Mouse (Mus musculus): ENCODE measurements at regions not wholly inside any gene's neighbourhood (a gene's known extent, or its start where the extent isn't known, plus 50 kb on each side); places are given as distances from the start of the nearest gene placed in this dataset.
A peak's percentile ranks its signal among the peaks of the same experiment; 100 is the strongest.

DNA sequence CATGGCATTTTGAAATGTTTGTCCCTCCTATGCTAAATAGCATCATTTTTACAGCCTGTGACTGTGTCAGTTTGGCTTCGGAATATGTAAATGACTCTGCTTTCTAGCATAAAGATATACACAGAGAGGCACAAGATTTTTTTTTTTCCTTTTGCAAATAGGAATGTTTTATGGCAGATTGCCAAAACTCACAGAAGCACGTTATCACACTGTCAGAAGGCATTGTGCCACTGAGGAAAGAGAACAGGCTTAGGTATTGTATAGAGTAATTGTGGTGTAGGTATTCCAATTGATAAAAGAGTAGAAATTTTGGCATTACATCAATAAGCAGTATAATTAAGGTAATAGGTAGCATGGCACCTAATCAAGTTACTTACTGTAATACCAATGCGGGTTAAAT, 988.5 kb upstream of the Tenm2 start:
- Histone ChIP-seq H3K4me1 (no peaks in the 10 kb centered on the region), H3K4me3 (replicated peaks) (no peak overlapping the region), H3K36me3 (no peaks in the 10 kb centered on the region), H3K27ac (no peak overlapping the region), H3K4me2 (no peak overlapping the region), H3K9me3 (replicated peaks) (no peaks in the 10 kb centered on the region), H3K9ac (no peak overlapping the region), H3K27me3 (no peaks in the 10 kb centered on the region)
- no peak for ATAC-seq (replicated peaks; ENCODE audit: low FRiP score)
- 64% methylated on average over 3 of the region's 3 CpGs for WGBS

GRCm38 (mm10) chr11:38203347-38203746, 967.6 kb upstream of the Tenm2 start:
- Histone ChIP-seq H3K36me3 (no peaks in the 10 kb centered on the region), H3K4me1 (no peaks in the 10 kb centered on the region), H3K4me2 (no peak overlapping the region), H3K9me3 (replicated peaks) (no peaks in the 10 kb centered on the region), H3K4me3 (replicated peaks) (no peak overlapping the region), H3K9ac (no peak overlapping the region), H3K27me3 (no peaks in the 10 kb centered on the region), H3K27ac (no peak overlapping the region)
- WGBS: 23% methylated on average over 2 of the region's 2 CpGs
- ATAC-seq (replicated peaks; ENCODE audit: low FRiP score): peak; percentile 29; the same call in 1 of the 2 replicates

DNA sequence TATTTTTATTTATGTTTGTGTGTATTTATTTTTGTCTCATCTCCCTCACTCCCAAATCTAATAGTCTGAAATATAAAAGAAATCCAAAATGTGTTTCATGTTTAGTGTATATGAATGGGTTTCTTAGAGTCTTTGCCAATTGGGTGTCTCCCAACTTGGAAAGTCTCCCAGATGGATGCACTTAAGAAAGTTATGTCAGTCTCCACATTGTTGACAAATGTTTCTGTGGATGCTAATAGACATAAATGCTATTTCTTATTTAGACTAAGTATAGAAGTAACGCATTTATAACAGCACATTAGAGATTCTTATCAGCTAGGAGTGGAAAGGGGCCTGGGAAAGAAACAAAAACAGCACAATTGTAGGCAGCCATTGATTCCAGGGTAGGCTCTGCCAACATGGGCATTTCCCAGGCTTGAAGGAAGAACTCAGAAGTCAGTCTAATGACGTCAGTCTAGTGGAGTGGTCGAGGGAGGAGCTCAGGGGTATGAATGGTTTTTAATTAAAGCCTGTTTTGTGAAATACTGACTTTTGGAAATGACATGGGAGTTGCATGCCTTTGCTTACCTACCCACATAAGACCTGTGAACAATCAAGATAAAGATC, 965.5 kb upstream of the Tenm2 start:
- Histone ChIP-seq H3K9me3 (replicated peaks) (no peaks in the 10 kb centered on the region), H3K27ac (no peak overlapping the region), H3K4me2 (no peak overlapping the region), H3K9ac (no peak overlapping the region), H3K27me3 (no peaks in the 10 kb centered on the region), H3K4me1 (no peaks in the 10 kb centered on the region), H3K36me3 (no peaks in the 10 kb centered on the region), H3K4me3 (replicated peaks) (no peak overlapping the region)
- ATAC-seq (replicated peaks; ENCODE audit: low FRiP score): no peak
- 66% methylated on average over 3 of the region's 3 CpGs for WGBS

GRCm38 (mm10) chr11:38193719-38194118, 958.0 kb upstream of the Tenm2 start:
- ATAC-seq (replicated peaks; ENCODE audit: low FRiP score): no peak
- H3K36me3 ChIP-seq: no peaks in the 10 kb centered on the region
- 69% methylated on average over 5 of the region's 5 CpGs for WGBS
- H3K4me2 ChIP-seq: no peak overlapping the region
- no peaks in the 10 kb centered on the region for H3K4me1 ChIP-seq
- no peak overlapping the region for H3K27ac ChIP-seq
- H3K9me3 ChIP-seq (replicated peaks): no peaks in the 10 kb centered on the region
- H3K27me3 ChIP-seq: no peaks in the 10 kb centered on the region
- H3K9ac ChIP-seq: no peak overlapping the region
- H3K4me3 ChIP-seq (replicated peaks): no peak overlapping the region

DNA sequence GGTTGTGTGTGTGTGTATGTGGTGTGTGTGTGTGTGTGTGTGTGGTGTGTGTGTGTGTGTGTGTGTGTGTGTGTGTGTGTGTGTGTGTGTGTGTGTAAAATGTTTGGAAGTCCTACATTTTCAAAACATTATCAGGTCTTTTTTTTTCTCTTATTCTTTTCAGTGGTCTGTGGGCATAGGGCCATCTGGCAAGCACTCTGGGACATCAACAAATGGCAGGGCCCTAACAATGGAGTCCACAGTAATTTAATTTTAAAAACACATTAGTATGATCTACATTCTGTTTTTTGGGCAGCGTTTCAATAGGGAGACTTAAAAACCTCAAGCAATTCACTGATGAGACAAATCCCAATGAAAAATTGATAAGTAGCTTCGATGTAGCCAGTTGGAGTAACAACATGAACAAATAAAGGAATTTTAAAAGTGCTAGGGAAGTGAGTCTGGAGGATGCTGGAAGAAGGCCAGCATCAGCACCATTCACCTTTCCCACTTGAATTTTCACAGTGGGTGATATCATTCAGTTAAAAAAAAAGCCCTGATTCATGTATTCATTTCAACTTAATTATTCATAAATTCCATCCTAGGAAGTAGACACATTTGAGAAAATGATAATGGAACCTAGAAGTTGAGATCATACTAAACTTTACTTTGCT, 956.3 kb upstream of the Tenm2 start:
- 79% methylated on average over 2 of the region's 2 CpGs for WGBS
- ATAC-seq (replicated peaks; ENCODE audit: low FRiP score): no peak
- no peaks in the 10 kb centered on the region for H3K4me1 ChIP-seq
- no peaks in the 10 kb centered on the region for H3K36me3 ChIP-seq
- no peak overlapping the region for H3K9ac ChIP-seq
- no peak overlapping the region for H3K4me3 ChIP-seq (replicated peaks)
- H3K27me3 ChIP-seq: no peaks in the 10 kb centered on the region
- no peaks in the 10 kb centered on the region for H3K9me3 ChIP-seq (replicated peaks)
- no peak overlapping the region for H3K27ac ChIP-seq
- no peak overlapping the region for H3K4me2 ChIP-seq

GRCm38 (mm10) chr11:38191437-38191836, 955.7 kb upstream of the Tenm2 start:
- Histone ChIP-seq H3K9ac (no peak overlapping the region), H3K27me3 (no peaks in the 10 kb centered on the region), H3K4me2 (no peak overlapping the region), H3K27ac (no peak overlapping the region), H3K9me3 (replicated peaks) (no peaks in the 10 kb centered on the region), H3K4me1 (no peaks in the 10 kb centered on the region), H3K36me3 (no peaks in the 10 kb centered on the region), H3K4me3 (replicated peaks) (no peak overlapping the region)
- no peak for ATAC-seq (replicated peaks; ENCODE audit: low FRiP score)
- 36% methylated on average over 3 of the region's 3 CpGs for WGBS

DNA sequence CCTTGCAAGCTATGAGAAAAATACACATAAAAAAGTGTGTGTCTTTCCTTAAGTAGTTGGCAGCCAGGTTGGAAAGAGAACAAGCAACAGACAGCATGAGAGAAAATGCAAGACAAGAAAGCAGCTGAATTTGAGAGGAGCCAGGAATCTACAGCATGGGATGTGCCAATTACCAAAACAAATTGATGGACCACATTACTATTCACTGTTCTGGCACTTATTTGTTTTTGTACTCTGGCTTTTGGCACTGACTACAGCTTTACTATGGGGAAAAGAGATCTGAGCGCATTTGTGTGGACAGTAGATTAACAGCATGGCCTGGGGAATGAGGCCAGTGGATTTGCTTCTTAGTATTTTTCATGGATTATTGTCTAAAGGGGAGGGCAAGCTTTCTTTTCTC, 935.0 kb upstream of the Tenm2 start:
- Histone ChIP-seq H3K9me3 (replicated peaks) (no peaks in the 10 kb centered on the region), H3K9ac (no peak overlapping the region), H3K4me3 (replicated peaks) (no peak overlapping the region), H3K4me1 (no peaks in the 10 kb centered on the region), H3K4me2 (no peak overlapping the region), H3K27me3 (no peaks in the 10 kb centered on the region), H3K36me3 (no peaks in the 10 kb centered on the region), H3K27ac (no peak overlapping the region)
- ATAC-seq (replicated peaks; ENCODE audit: low FRiP score): no peak
- 75% methylated on average over 1 of the region's 1 CpGs for WGBS

DNA sequence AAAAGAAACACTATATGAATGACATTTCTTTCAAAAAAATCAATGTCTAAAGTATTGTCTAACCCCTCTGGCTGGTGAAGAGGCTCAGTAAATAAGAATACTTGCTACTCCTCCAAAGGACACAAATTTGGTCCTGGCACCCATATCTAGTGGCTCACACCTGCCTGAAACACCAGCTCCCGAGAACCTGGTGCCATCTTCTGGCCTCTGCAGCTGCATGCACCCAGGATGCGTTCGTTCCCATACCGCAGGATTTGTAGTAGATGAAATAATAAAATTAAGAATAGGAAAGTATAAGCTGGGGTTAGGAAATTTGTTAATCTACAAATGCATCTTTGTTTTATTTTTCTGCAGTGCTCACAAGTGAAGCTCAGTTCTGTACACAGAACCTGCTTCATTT, 922.5 kb upstream of the Tenm2 start:
- Histone ChIP-seq H3K36me3 (no peaks in the 10 kb centered on the region), H3K9me3 (replicated peaks) (no peaks in the 10 kb centered on the region), H3K27me3 (no peaks in the 10 kb centered on the region), H3K4me1 (no peaks in the 10 kb centered on the region), H3K27ac (no peak overlapping the region), H3K9ac (no peak overlapping the region), H3K4me2 (no peak overlapping the region), H3K4me3 (replicated peaks) (no peak overlapping the region)
- ATAC-seq (replicated peaks; ENCODE audit: low FRiP score): no peak
- whole genome bisulfite sequencing: 89% methylated on average over 4 of the region's 4 CpGs

GRCm38 (mm10) chr11:38156944-38157343, 921.2 kb upstream of the Tenm2 start:
- WGBS: 87% methylated on average over 9 of the region's 9 CpGs
- no peaks in the 10 kb centered on the region for H3K9me3 ChIP-seq (replicated peaks)
- H3K4me1 ChIP-seq: no peaks in the 10 kb centered on the region
- no peak overlapping the region for H3K4me2 ChIP-seq
- H3K27ac ChIP-seq: no peak overlapping the region
- no peak overlapping the region for H3K9ac ChIP-seq
- no peak for ATAC-seq (replicated peaks; ENCODE audit: low FRiP score)
- H3K4me3 ChIP-seq (replicated peaks): no peak overlapping the region
- H3K27me3 ChIP-seq: no peaks in the 10 kb centered on the region
- no peaks in the 10 kb centered on the region for H3K36me3 ChIP-seq

DNA sequence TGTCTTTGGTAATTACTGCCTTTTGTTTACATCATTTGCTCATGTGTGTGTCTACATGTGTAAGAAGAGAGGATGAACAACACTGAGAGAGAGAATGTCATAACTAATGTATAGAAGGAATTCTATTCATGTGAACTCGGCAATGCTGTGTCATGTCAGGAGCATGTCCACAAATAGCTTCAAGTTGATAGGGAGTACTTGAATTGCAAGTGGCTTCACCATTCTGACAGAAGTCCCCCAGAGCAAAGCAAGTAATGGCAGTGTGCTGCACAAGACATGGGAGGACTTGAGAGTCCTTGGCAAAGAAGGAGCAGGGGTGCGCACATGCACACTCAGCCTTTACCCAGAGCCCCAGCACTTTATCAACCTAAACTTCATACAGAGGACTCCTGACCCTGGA, 919.9 kb upstream of the Tenm2 start:
- no peak for ATAC-seq (replicated peaks; ENCODE audit: low FRiP score)
- Histone ChIP-seq H3K27me3 (no peaks in the 10 kb centered on the region), H3K4me3 (replicated peaks) (no peak overlapping the region), H3K27ac (no peak overlapping the region), H3K4me1 (no peaks in the 10 kb centered on the region), H3K36me3 (no peaks in the 10 kb centered on the region), H3K9me3 (replicated peaks) (no peaks in the 10 kb centered on the region), H3K4me2 (no peak overlapping the region), H3K9ac (no peak overlapping the region)
- WGBS: 95% methylated on average over 2 of the region's 2 CpGs

DNA sequence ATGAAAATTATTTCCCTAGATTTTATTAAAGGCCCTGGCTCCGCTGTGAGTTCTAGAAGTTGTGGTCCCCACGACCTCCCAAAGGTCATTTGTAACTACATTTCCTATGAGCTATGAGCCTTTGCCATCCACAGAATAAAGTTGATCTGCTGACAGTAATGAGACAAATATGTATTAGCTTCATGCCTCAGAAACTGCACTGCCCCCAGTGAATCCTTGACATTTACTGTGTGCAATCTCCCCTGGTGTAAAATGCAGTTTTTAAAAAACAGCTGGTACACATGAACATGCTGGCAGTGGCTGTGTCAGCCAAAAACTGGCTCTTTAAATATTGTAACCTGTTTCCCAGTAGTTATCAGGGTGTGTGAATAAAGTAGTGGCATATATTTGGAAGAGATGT, 907.7 kb upstream of the Tenm2 start:
- Histone ChIP-seq H3K9ac (no peak overlapping the region), H3K36me3 (no peaks in the 10 kb centered on the region), H3K4me1 (no peaks in the 10 kb centered on the region), H3K4me3 (replicated peaks) (no peak overlapping the region), H3K9me3 (replicated peaks) (no peaks in the 10 kb centered on the region), H3K27ac (no peak overlapping the region), H3K27me3 (no peaks in the 10 kb centered on the region), H3K4me2 (no peak overlapping the region)
- WGBS: 85% methylated on average over 2 of the region's 2 CpGs
- no peak for ATAC-seq (replicated peaks; ENCODE audit: low FRiP score)

DNA sequence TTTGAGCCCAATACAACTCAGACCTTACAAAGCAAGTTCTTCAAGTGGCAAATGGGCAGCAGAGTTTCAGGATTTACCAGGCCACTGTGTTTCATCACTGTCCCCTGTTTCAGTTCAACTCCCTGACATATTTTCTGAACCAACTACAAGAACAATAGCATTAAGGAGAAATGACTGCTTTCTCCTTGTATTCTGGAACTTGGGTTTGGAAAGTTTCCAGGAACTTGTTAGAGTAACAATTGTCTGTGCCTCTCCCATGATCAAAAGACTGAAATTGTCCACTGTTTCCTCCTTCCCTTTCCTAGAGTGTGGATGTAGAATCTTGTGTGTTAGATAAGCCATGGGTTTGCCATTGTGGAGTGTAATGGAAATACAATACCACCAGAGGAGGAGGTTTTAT, 893.1 kb upstream of the Tenm2 start:
- Histone ChIP-seq H3K9ac (no peak overlapping the region), H3K9me3 (replicated peaks) (no peaks in the 10 kb centered on the region), H3K4me3 (replicated peaks) (no peak overlapping the region), H3K27ac (no peak overlapping the region), H3K27me3 (no peaks in the 10 kb centered on the region), H3K4me2 (no peak overlapping the region), H3K36me3 (no peaks in the 10 kb centered on the region), H3K4me1 (no peaks in the 10 kb centered on the region)
- ATAC-seq (replicated peaks; ENCODE audit: low FRiP score): no peak

DNA sequence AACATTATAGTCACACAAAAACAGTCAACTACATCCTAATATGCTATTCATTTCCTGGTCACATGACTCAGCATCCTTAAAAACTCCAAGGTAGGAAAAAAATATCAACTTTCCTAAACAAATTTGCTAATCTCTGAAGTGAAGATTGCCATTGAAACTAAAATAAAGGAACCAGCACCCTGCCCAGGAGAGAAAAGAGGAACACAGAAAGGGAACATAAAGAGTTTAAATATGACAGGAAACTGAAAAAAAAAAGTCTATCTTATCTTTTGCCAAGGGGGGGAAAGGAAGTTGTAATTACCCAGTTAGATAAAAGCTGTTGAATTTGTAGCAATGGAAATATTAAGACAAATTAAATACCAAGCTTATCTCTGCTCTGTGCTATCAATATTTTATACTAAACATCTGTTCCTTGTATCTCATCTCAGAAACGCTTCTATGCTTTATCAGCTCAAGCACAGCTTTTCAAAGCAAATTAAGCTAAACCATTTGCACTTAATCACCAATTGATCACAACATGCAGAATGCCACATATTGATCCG, 888.1 kb upstream of the Tenm2 start:
- 78% methylated on average over 2 of the region's 2 CpGs for WGBS
- Histone ChIP-seq H3K27ac (no peak overlapping the region), H3K9me3 (replicated peaks) (no peaks in the 10 kb centered on the region), H3K27me3 (no peaks in the 10 kb centered on the region), H3K4me2 (no peak overlapping the region), H3K4me3 (replicated peaks) (no peak overlapping the region), H3K9ac (no peak overlapping the region), H3K4me1 (no peaks in the 10 kb centered on the region), H3K36me3 (no peaks in the 10 kb centered on the region)
- no peak for ATAC-seq (replicated peaks; ENCODE audit: low FRiP score)
